Mouse (Mus musculus) forebrain, embryonic 14.5 days (tissue): Measurements from ENCODE around the gene Npm3. TPM values are rescaled to one million over a fixed set of nuclear protein-coding genes. Genes with fewer than 3 reads are reported as not detected.

Experiments
- ATAC-seq: fragments of 200-750 bp; cut with Nextera tagmentation; 2 replicates; pipeline ENCODE4 v1.8.0; 2017; ENCODE audit warnings: mild to moderate bottlenecking, moderate library complexity
- DNase-seq: peaks from one replicate; pipeline ENCODE4 v3.0.0-alpha.2; 2015; ENCODE audit warnings: low spot score
- H3K27ac ChIP-seq: fragments of 300-500 bp; sonication (generic); 2 replicates; pipeline ENCODE4 v1.5.1; 2014; ENCODE audit warnings: low read depth, mild to moderate bottlenecking, control low read depth, low read length, moderate library complexity
- H3K27me3 ChIP-seq: fragments of 300-500 bp; sonication (generic); replicated peaks from 2 replicates; pipeline ENCODE4 v1.6.1; 2014; ENCODE audit warnings: low read length, control low read depth, mixed read lengths; ENCODE audit not compliant: control insufficient read depth, insufficient read depth
- H3K36me3 ChIP-seq: fragments of 300-500 bp; sonication (generic); 2 replicates; pipeline ENCODE4 v1.6.1; 2014; ENCODE audit warnings: low read length, control low read depth; ENCODE audit not compliant: control insufficient read depth, insufficient read depth
- H3K4me1 ChIP-seq: fragments of 300-500 bp; sonication (generic); 2 replicates; pipeline ENCODE4 v1.6.1; 2014; ENCODE audit warnings: antibody characterized with exemption, low read length, control low read depth; ENCODE audit not compliant: control insufficient read depth, insufficient read depth
- H3K4me2 ChIP-seq: fragments of 300-500 bp; sonication (generic); 2 replicates; pipeline ENCODE4 v1.6.1; 2014; ENCODE audit warnings: mild to moderate bottlenecking, control low read depth, low read length
- H3K4me3 ChIP-seq: fragments of 300-500 bp; sonication (generic); 2 replicates; pipeline ENCODE4 v1.5.1; 2014; ENCODE audit warnings: low read depth, low read length, control low read depth
- H3K9ac ChIP-seq: fragments of 300-500 bp; sonication (generic); 2 replicates; pipeline ENCODE4 v1.6.1; 2014; ENCODE audit warnings: mild to moderate bottlenecking, low read length, control low read depth, moderate library complexity
- H3K9me3 ChIP-seq: fragments of 300-500 bp; sonication (generic); replicated peaks from 2 replicates; pipeline ENCODE4 v1.6.1; 2016; ENCODE audit warnings: low read length, control low read depth, mixed read lengths; ENCODE audit not compliant: control insufficient read depth
- WGBS: fragments of 180-500 bp; shearing (Covaris S2); extraction: QIAGEN DNeasy Blood & Tissue Kit; methylation state at CpG from one replicate; pipeline ENCODE4 v1.1.7; 2014; 5-methylcytosine and 5-hydroxymethylcytosine counted together
- polyA plus RNA-seq: library from polyadenylated mRNA; unstranded; fragments of >200 nt; fragmentation: Nextera tagmentation; extraction: Ambion mirVana; gene quantifications from 2 replicates; pipeline ENCODE4 v1.2.1, GENCODE M21; 2014

The Npm3 gene
- polyA plus RNA-seq, 1 experiment from 2014 or later = 12.7 TPM

GRCm38 (mm10) chr19:45788337-45788736, 38.9 kb upstream of the Npm3 start:
- H3K9ac ChIP-seq = no peak overlapping the region
- 88% methylated on average over 4 of the region's 4 CpGs for WGBS
- no peaks in the 10 kb centered on the region for H3K9me3 ChIP-seq
- H3K4me1 ChIP-seq = peaks cover 3% of the 10 kb centered on the region; the same call in 1 of the 2 replicates
- no peaks in the 10 kb centered on the region for H3K27me3 ChIP-seq
- H3K27ac ChIP-seq = no peak overlapping the region
- no peak overlapping the region for H3K4me2 ChIP-seq
- H3K4me3 ChIP-seq = no peak overlapping the region
- no peaks in the 10 kb centered on the region for H3K36me3 ChIP-seq
- ATAC-seq (no peak), DNase-seq (no peak)

DNA sequence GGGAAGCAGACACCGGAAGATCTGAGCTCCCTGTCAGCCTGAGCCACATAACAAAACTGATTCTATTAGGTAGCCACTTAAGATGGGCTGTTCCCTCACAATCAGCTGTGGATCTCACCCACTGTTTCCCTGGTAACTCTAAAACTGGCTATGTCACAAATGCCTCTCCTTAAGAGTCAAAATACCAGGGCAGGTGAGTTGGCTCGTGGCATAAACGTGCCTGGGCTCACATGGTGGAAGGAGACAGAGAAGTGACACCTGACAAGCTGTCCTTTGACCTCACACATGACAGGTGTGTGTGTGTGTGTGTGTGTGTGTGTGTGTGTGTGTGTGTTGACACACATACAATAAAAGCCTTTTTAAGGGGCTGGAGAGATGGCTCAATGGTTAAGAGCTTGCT, 38.1 kb upstream of the Npm3 start:
- Histone ChIP-seq H3K9ac (no peak overlapping the region), H3K4me2 (no peak overlapping the region), H3K4me3 (no peak overlapping the region), H3K4me1 (peaks cover 3% of the 10 kb centered on the region; the same call in 1 of the 2 replicates), H3K27me3 (no peaks in the 10 kb centered on the region), H3K9me3 (no peaks in the 10 kb centered on the region), H3K36me3 (no peaks in the 10 kb centered on the region), H3K27ac (no peak overlapping the region)
- DNase-seq = no peak
- ATAC-seq = no peak
- 73% methylated on average over 3 of the region's 3 CpGs for WGBS

DNA sequence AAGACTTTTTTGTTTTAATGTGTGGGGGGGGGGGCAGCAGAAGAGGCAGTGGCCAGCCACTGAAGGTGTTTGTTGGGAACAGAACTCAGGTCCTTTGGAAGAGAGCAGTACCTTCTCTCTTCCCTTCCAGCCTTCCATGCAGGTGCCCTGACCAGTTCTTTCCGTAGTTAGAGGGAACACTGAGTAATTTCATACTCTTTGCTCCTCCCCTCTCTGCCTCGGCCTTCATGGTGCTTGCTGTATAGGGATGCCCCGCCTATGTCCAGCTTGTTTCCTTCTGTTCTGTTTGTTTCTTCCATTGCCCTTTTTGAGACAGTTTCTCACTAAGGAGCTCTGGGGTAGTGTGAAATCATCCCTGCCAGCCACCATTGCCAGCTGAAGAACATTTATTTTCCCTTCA, 36.1 kb upstream of the Npm3 start:
- Histone ChIP-seq H3K9me3 (no peaks in the 10 kb centered on the region), H3K4me2 (no peak overlapping the region), H3K27ac (no peak overlapping the region), H3K27me3 (no peaks in the 10 kb centered on the region), H3K9ac (no peak overlapping the region), H3K4me3 (no peak overlapping the region), H3K4me1 (peaks cover 16% of the 10 kb centered on the region), H3K36me3 (peaks cover 5% of the 10 kb centered on the region)
- 57% methylated on average over 3 of the region's 3 CpGs for WGBS
- no peak for DNase-seq
- ATAC-seq = no peak

DNA sequence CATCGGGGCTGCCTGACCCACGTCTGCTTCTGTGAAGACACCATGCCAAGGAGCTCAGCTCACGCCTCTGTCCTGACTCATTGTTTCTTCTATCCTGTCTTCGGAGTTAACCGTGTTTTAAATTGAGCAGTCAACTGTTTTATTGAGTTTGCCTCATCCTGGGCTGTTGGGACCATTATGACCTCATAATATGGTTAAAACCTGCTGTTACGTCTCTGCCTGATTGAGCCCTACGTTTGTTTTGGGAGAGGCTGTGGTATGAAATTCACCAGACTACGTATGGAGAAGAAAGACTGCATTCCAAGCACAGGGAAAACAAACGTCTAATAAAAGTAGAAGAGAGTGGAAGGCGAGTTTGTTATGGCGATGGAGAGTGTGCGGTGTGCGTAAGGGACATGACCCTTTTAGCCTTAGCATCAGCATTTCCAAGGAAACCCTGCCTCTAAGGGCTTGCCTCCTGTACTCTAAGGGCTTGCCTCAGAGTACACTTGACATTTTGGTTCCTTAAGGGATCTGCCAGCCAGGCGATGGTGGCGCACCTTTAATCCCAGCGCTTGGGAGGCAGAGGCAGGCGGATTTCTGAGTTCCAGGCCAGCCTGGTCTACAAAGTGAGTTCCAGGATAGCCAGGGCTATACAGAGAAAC, 34.7 kb upstream of the Npm3 start:
- peak overlapping the region; percentile 23 for H3K4me3 ChIP-seq
- peaks cover 21% of the 10 kb centered on the region for H3K4me1 ChIP-seq
- WGBS = 35% methylated on average over 17 of the region's 17 CpGs
- H3K27ac ChIP-seq = 0 out of 2 replicates have a peak overlapping the region, but pooled peaks have one; percentile 10
- H3K27me3 ChIP-seq = no peaks in the 10 kb centered on the region
- H3K36me3 ChIP-seq = peaks cover 18% of the 10 kb centered on the region
- H3K4me2 ChIP-seq = peak overlapping the region; percentile 48
- peak overlapping the region; percentile 50 for H3K9ac ChIP-seq
- H3K9me3 ChIP-seq = no peaks in the 10 kb centered on the region
- no peak for DNase-seq
- ATAC-seq = no peak

DNA sequence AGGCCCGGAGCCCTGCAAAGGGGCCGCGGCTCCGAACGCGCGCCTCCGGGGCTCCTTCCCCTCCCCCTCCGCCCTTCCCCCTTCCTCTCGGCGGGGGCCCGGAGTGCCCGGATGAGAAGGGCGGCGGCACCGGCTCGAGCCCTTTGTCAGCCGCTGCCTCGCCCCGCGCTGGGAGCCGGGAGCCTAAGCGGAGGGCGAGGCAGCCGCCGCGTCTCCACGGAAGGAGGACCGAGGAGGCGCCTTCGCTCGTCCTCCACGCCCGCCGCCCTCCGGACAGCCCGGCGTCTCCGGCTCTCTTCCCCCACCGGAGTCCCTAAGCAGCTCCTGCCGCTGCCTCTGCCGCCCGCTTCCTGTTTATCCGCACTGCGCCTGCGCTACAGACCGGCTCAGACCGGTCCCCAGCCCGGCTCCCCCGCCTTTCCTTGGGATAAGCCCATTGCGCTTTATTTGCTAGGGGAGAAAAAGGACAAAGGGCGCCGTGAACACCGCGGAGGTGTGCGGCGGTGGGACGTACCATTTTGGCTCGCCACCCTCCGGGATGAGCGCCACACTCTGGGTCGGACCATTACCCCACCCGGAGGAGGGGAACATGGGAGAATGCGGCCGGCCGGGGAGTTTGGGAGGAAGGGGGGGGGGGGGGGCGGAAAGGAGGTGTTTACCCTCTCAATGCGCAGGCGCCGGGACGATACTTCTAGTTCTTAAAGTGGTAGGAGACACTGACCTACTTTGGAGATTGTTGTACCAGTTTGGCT, 34.0 kb upstream of the Npm3 start, which contains the start of gene Mgea5:
Gene Mgea5, minus strand, starts transcription at position 657 of the 752 bp plus-strand sequence.
- DNase-seq = peak; percentile 100
- Histone ChIP-seq H3K36me3 (peaks cover 25% of the 10 kb centered on the region), H3K4me2 (peak within 1 kb of the TSS; percentile 55), H3K4me1 (peaks cover 21% of the 10 kb centered on the region), H3K27ac (peak within 1 kb of the TSS; percentile 99), H3K27me3 (no peaks in the 10 kb centered on the region), H3K9me3 (no peaks in the 10 kb centered on the region), H3K9ac (peak within 1 kb of the TSS; percentile 98), H3K4me3 (peak within 1 kb of the TSS; percentile 100)
- 0% methylated on average over 54 of the region's 71 CpGs for WGBS
- ATAC-seq = peak; percentile 98

- peak overlapping the region; percentile 99 for H3K27ac ChIP-seq
- H3K36me3 ChIP-seq = peaks cover 34% of the 10 kb centered on the region
- peak overlapping the region; percentile 100 for H3K4me3 ChIP-seq
- H3K27me3 ChIP-seq = no peaks in the 10 kb centered on the region
- under 1% methylated on average over 36 of the region's 36 CpGs for WGBS
- peak overlapping the region; percentile 55 for H3K4me2 ChIP-seq
- H3K9ac ChIP-seq = peak overlapping the region; percentile 98
- H3K4me1 ChIP-seq = peaks cover 21% of the 10 kb centered on the region
- DNase-seq (peak; percentile 70), ATAC-seq (peak; percentile 21)
- H3K9me3 ChIP-seq = no peaks in the 10 kb centered on the region
These were observed 33.1 kb upstream of the Npm3 start for GRCm38 (mm10) chr19:45782315-45783001.

- DNase-seq (no peak), ATAC-seq (no peak)
- 62% methylated on average over 8 of the region's 8 CpGs for WGBS
- no peak overlapping the region for H3K27ac ChIP-seq
- H3K9ac ChIP-seq = no peak overlapping the region
- peak overlapping the region; percentile 100 for H3K4me3 ChIP-seq
- H3K27me3 ChIP-seq = no peaks in the 10 kb centered on the region
- H3K4me1 ChIP-seq = peaks cover 21% of the 10 kb centered on the region
- H3K36me3 ChIP-seq = peaks cover 41% of the 10 kb centered on the region
- H3K4me2 ChIP-seq = peak overlapping the region; percentile 55
- H3K9me3 ChIP-seq = no peaks in the 10 kb centered on the region
These were observed 32.3 kb upstream of the Npm3 start for GRCm38 (mm10) chr19:45781676-45782075.

- H3K27me3 ChIP-seq = no peaks in the 10 kb centered on the region
- H3K9me3 ChIP-seq = no peaks in the 10 kb centered on the region
- DNase-seq (no peak), ATAC-seq (no peak)
- no peak overlapping the region for H3K4me3 ChIP-seq
- peaks cover 21% of the 10 kb centered on the region for H3K4me1 ChIP-seq
- 90% methylated on average over 13 of the region's 13 CpGs for WGBS
- no peak overlapping the region for H3K27ac ChIP-seq
- H3K36me3 ChIP-seq = peaks cover 53% of the 10 kb centered on the region
- H3K9ac ChIP-seq = peak overlapping the region; percentile 35; the same call in 1 of the 2 replicates
- H3K4me2 ChIP-seq = peak overlapping the region; percentile 55
These were observed 31.0 kb upstream of the Npm3 start for GRCm38 (mm10) chr19:45780350-45780915.
